In the genomic region with DNA sequence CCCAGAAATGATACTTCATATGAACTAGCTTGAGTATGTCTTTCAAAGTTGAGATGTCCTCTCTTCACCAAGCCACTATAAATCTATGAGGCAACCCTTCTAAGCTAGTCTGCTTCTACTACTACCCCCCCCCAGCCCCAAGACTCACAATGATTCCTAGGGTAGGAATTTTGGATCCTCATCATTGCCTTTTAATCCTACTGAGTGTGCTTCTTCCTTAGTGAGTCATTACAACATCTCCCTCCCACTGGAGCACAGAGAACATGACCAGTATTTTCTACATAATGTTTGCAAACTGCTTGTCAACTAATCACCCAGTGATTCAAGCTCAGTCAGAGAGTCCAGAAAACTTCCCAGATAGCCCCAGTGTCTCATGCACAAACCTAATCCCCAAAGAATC, we compare ENCODE assay signal across 9 mouse cellular contexts.
"Had no signal": no experiment of that assay in that cellular context is flagged by ENCODE, and none has a peak within 500 bp of the region (broad histone marks: within the 10 kb centered on the region; RNA-seq: fewer than 3 reads in every experiment).

No protein-coding gene starts in this region.

- DNase-seq: liver, postnatal 0 days; lung, embryonic 14.5 days; lung, postnatal 10 days; lung, postnatal 4 days; midbrain, embryonic 14.5 days; right cerebral cortex, postnatal 14 days; thymus, adult 2 months; thymus, postnatal 25 days; thymus, postnatal 4 days had no signal
